Mouse (Mus musculus) stomach, postnatal 0 days (tissue): Measurements from ENCODE around the gene Kazn.

Source experiments
- CTCF ChIP-seq: IDR thresholded peaks from 2 replicates; pipeline ENCODE4 v1.5.1; 2016; ENCODE audit warnings: antibody characterized with exemption, low read depth, mild to moderate bottlenecking, moderate library complexity
- EP300 ChIP-seq: optimal IDR thresholded peaks from 2 replicates; pipeline ENCODE3; 2016; ENCODE audit warnings: antibody characterized with exemption

GRCm38 (mm10) chr4:142239240-142240126 lies at the start of gene Kazn:
- TF ChIP-seq CTCF (no peak), EP300 (no peak)
